Mouse (Mus musculus): ENCODE measurements around the gene Mob3b.

Gene Mob3b

DNA sequence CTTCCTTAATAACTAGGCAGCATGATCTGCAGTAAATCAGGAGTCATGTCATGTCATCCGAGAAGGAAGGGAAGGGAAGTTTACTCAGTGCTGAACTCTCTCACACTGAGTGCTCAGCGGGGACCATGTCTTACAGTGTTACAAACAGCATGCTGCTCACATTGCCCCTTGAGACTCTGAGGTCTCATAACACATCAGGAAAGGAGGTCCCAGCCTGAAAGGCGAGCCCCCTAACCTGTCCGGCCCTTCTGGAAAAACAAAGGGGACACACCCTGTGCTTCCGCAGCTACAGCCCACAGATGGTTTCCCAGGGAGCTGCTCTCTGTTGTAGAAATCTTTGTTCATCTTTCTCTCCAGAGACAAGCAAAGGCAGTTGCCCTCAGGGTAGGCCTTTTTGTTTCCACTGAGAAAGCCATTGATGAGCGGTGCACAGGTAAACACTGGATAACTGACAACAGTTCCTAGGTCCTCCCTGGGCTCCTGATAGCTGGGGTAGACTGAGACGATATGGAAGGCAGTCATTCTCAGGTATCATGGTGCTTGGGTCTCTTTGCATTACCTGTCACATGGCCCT lies 94.1 kb downstream of the Mob3b start:
- DNase-seq: no peak

DNA sequence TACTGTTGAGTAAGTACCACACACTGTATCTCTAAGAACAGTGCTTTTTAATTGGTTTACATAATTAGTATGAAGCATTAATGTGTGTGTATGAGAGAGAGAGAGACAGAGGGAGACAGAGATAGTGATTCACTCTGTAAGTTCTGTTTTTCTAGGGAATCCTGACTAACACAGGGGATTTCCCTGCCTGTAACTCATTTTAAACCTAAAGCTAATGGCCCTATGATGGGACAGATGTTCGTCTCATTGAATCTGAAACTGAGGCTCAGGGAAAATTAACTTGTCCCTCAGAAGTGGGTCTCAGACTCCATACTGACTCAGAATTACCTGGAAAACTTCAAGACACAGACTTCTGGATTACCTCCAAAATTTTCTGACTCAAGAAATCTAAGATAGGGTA lies 96.3 kb downstream of the Mob3b start:
- DNase-seq: no peak

DNA sequence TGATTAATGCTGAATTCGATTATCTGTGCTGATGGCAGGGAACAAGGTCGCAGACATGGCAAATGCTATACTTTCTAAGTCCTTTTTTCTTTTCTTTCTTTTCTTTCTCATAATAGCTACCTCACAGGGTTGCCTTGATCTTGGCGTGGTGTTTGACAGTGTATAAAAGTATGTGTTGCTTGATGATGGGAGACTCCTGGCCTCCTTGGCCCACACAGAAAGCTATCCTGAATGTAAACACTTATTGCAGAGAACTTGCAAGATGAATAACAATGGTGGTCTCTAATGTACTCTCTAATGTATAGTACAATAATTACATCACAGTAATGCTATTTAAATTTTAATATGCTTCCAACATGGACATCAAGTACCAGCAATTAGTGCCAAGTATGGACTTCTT lies 96.9 kb downstream of the Mob3b start:
- no peak for DNase-seq

DNA sequence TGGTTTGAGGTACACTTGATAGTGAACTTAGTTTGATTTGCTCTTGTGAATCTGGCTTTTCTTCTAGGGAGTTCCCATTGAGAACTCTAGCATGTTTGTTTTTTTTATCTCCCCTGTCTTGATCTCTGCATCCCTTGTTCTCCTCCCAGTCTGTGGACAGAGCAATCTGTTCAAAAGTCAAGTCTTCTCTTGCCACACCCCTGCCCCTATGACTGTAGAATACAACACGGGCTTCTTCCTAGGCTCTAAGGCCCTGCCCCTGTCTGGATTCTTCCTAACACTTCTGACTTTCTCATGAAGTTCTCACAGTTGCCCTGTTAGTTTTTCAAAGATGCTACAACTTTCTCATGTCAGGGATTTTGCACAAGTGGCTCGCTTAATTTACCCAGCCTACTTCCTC lies 102.9 kb downstream of the Mob3b start:
- DNase-seq: no peak

GRCm38 (mm10) chr4:35052174-35052942 lies 104.9 kb downstream of the Mob3b start:
- DNase-seq: peak; percentile 23

GRCm38 (mm10) chr4:35051152-35051551 lies 106.1 kb downstream of the Mob3b start:
- DNase-seq: no peak

- no peak for DNase-seq
These were observed 107.6 kb downstream of the Mob3b start for GRCm38 (mm10) chr4:35049742-35050058.

GRCm38 (mm10) chr4:35049036-35049741 lies 108.1 kb downstream of the Mob3b start:
- no peak for DNase-seq

- DNase-seq: no peak
These were observed 116.4 kb downstream of the Mob3b start for GRCm38 (mm10) chr4:35040896-35041295.

DNA sequence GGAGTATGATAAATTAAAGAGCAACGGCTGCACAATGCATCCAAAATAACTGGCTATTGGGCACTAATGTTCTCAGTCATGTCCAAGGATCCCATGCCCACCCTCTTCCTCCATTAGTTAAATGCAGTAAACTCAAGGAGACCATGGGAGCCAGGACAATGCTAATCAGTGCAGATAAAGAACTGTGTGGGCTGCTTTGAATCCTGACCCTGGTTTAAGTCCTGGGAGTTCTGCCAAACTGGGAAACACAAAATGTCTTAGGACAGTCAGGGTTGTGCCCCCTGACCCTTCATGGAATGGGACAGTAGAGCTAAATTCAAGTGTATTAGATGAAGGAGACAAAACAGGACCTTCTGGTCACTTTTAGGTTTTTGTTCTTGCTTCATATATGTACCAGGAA lies 117.0 kb downstream of the Mob3b start:
- peak; percentile 48 for DNase-seq

DNA sequence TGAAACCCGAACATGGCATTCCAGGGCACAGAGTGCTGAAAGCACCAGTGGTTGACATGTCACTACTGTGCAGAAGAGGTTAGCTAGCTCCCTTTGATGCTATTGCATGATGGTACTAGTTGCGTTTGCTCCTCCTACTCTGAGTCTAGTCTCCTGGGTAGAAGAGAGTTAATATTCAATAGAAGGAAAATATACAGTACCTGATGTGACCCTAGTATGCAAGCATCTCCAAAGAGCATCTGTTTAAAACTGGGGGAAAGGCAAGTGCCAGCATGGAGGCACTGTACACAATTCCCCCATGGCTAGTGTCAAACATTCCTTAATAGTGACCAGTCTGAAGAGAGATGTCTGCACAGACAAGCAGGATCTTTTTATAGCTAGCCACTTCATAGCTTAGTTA lies 119.5 kb downstream of the Mob3b start:
- no peak for DNase-seq

DNA sequence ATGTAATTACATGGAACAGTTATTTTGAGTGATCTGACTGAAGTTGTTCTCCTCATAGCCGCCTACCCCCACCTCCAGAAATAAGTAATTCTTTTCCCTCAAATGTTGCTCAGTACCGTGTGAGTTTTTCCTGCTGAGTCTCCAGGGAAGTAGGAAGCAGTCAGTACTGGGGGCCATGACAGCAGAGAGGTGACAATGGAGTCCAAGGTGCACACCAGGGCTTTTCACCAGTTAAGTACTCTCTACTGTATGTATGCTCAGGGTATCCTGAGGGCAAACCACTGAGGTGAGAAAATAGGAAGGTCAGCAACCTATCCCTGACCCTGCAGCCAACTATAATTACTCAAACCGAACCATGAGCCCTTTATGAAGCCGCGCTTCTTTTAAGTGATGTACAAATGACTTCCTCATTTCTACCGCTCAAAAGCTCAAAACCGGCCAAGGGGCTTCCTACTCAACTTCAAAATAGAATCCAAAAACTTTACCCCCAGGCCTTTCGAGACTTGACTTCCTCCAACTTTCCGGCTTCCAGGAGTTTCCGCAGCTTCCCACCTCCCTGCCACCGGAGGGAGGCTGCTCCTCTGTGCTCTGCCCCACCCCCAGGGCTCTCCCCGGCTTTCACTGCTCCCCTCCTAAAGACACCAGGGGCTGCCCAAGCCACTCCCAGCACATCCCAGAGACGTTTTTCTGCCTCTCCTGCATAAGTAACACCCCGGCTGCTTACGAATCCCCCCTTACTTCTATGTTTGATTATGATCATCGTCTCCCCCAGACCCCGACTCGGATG lies 122.6 kb downstream of the Mob3b start:
- no peak for DNase-seq

DNA sequence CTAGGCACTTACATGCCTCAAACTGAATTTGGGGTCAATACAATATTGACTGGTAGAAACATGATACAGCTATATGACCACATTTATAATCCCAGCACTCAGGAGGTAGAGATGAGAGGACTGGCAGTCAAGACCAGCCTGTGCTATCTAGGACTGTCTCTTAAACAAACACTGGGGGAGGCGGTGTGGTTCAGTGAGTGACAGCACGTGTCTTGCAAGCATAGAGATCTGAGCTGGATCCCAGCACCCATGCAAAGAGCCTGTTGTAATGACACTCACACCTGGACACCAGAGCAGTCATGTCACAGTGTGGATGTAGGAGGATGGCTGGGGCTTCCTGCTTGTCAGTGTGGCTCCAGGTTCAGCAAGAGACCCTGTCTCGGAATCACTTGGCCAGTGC lies 124.5 kb downstream of the Mob3b start:
- no peak for DNase-seq

DNA sequence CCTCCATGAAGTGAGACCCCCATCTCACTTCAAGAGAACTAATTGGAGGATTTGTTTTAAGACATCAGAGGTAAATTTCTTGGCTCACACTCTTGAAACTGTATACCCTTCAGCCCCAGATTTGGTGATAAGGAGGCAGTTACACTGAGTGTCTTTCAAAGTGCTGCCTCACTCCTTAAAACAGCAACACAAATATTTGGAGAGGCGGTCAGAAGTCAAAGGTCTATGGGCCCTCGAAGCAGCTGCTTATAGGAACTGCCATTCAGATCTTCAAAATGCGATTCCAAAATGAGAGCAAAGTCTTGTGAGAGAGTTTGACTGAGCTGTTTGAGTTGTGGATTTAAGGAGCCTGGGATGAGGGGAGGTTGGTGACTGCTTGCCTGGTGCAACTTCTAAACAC lies 125.7 kb downstream of the Mob3b start:
- DNase-seq: no peak

DNA sequence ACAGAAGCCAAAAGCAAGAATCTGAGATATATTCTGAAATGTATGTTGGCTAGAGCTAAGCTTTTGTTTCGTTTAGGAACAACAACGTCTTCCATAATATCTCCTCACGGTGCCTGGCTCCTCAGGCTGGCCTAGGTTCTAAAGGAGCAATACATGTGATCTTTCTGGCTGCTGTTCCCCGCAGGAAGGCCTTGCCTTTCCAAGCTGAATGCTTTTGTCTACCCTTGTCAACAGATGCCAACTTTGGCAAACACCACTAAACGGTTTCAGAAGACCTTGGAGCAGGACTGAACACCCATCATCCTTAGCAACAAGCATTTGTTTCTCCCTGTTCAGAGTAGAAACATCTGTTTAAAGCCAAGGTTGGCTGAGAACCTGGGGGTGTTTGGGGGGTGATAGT lies 126.1 kb downstream of the Mob3b start:
- DNase-seq: no peak

DNA sequence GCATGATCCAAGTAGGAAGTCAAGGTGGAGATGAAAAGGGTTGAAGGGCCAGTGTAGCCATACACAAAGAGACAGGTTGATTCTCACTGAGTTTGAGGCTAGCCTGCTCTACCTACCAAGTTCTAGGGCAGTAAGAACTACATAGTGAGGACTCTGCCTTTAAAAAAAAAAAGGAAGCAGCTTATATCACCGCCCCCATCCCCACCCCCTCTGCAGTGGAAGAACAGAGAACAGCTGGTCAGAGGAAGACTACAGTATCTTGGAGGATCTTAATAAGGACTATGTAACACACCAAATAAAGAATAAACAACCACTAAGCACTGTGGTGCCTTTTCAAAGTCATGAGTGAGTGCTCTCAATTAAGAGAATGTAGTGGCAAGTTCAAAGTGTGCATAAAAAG lies 138.9 kb downstream of the Mob3b start:
- no peak for DNase-seq

DNA sequence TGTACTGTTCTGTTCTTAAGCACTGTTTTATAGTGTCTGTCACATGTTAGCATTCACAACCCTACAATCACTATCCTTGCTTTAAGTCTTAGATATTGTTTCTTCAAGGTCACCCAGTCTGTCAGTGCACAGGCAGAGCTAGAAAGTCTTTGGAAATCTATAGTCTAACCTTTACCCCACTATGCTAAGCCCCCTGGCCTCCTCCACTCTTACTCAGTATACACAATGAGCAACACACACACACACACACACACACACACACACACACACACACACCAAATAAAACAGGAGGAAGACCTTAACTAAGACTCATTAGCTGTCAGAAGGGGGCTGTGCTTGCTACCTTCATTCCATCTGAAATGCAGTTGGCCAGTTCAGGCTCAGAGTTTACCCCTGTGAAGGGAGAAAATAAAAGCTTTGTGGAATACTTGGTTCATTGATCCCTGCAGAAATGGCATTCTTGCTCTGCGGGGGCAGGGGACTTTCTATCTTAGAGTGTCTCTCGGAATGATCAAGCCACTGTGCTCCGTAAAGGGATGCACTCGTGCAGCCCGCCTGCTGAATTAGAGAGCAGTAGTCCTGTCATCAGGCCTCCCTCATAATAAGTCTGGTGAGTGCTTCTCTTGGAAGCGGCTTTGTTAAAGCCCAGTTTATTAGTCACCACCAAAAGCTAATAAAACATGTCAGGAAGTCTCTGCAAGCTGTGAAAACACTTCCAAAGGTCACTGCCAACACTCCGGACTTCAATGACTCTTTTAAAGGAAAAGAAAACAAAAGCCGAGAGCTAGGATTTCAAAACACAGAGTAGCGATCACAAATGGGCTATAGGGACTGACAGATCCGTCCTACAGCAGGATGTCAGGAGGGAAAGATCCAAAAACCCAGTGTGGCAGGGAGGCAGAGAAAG lies 144.6 kb downstream of the Mob3b start:
- peak; percentile 28 for DNase-seq

DNA sequence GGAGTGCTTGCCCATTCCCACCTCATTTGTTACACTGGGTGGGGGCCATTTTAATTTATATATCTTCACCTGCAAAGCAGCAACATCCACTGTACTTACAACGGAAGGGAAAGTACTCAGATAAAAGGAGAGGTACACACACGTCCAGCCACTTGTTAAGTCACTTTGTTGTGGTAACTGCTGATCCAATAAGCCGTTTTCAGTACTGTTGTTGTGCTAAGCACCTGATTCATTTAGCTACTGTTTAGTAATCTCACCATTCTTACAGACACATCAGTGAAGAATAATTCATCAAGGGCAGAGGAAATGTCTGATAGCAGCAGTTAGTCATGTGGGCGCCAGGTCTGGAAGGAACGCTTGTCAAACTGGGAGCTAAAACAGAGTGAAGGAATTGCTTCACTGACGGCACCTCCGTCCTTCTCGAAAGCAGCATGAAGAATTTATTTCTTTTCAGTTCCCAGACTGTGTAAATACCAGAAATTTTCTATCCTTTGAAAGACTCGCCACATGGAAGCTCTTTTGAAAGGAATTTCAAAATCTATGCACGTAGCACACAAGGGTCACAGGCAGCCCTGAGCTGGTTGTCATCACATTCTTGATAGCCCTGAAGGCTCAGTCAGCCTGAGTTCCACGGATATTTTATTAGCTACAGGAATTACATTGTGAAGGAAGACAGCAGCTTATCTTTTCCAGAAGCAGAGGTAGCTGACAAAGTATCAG lies 150.6 kb downstream of the Mob3b start:
- DNase-seq: no peak

GRCm38 (mm10) chr4:35006056-35006455 lies 151.2 kb downstream of the Mob3b start:
- no peak for DNase-seq

DNA sequence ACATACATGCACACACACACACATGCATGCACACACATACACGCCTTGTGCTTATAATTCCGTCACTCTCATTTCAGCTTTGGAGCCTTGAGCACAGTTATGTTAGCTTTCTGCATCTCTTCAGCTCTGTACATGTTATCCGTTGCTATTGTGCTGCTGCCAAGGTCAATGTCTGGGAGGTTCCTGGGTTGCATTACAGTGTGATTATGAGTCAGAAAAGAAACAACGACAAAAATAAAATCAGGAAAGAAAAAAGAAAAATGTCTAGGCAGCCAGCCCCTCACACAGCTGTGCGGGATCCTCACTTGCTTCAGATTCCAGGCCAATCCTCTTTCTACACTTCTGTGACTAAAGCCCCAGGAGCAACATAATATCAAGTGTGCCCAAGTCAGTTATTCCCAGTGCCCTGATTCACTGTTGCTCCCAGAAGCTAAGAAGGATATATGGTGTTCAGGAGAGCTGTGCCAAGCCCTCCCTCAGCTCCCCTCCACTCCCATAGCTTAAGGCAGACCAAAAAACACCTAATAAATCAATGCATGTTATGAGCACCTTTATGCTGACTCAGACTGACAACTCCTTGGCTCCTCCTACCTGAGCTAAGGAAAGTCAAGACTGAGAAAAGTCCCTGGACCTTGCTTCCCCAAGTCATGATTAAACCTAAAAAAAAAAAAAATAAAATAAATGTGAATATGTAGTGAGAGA lies 152.1 kb downstream of the Mob3b start:
- DNase-seq: peak; percentile 34

GRCm38 (mm10) chr4:35004473-35004872 lies 152.8 kb downstream of the Mob3b start:
- DNase-seq: no peak

All from kidney, postnatal 10 days (tissue).